Mouse (Mus musculus) midbrain, embryonic 15.5 days (tissue): ENCODE measurements around the gene Scyl2. TPM values are rescaled to one million over a fixed set of nuclear protein-coding genes. Genes with fewer than 3 reads are reported as not detected.
A peak's percentile ranks its signal among the peaks of the same experiment; 100 is the strongest.

ENCODE experiments used
- ATAC-seq: fragments of 200-750 bp; cut with Nextera tagmentation; replicated peaks from 2 replicates; pipeline ENCODE4 v1.8.0; 2017; ENCODE audit warnings: moderate TSS enrichment
- H3K27ac ChIP-seq: fragments of 300-500 bp; sonication (generic); 2 replicates; pipeline ENCODE4 v1.5.1; 2015; ENCODE audit warnings: mild to moderate bottlenecking, inconsistent platforms
- H3K27me3 ChIP-seq: fragments of 300-500 bp; sonication (generic); replicated peaks from 2 replicates; pipeline ENCODE4 v1.6.1; 2015; ENCODE audit warnings: inconsistent platforms
- H3K36me3 ChIP-seq: fragments of 300-500 bp; sonication (generic); replicated peaks from 2 replicates; pipeline ENCODE4 v1.6.1; 2015; ENCODE audit warnings: inconsistent platforms
- H3K4me1 ChIP-seq: fragments of 300-500 bp; sonication (generic); 2 replicates; pipeline ENCODE4 v1.6.1; 2015; ENCODE audit warnings: inconsistent platforms
- H3K4me2 ChIP-seq: fragments of 300-500 bp; sonication (generic); 2 replicates; pipeline ENCODE4 v1.6.1; 2015; ENCODE audit warnings: inconsistent platforms, mild to moderate bottlenecking, moderate library complexity
- H3K4me3 ChIP-seq: fragments of 300-500 bp; sonication (generic); 2 replicates; pipeline ENCODE4 v1.5.1; 2015; ENCODE audit warnings: mild to moderate bottlenecking, inconsistent platforms
- H3K9ac ChIP-seq: fragments of 300-500 bp; sonication (generic); 2 replicates; pipeline ENCODE4 v1.6.1; 2015; ENCODE audit warnings: mild to moderate bottlenecking, inconsistent platforms
- H3K9me3 ChIP-seq: fragments of 300-500 bp; sonication (generic); 2 replicates; pipeline ENCODE4 v1.6.1; 2016; ENCODE audit warnings: inconsistent platforms
- WGBS: fragments of 180-500 bp; shearing (Covaris S2); methylation state at CpG from one replicate; pipeline ENCODE4 v1.1.7; 2015; ENCODE audit warnings: mixed read lengths; 5-methylcytosine and 5-hydroxymethylcytosine counted together
- polyA plus RNA-seq: library from polyadenylated mRNA; unstranded; fragments of >200 nt; fragmentation: Nextera tagmentation; extraction: Ambion mirVana; gene quantifications from 2 replicates; pipeline ENCODE4 v1.2.1, GENCODE M21; 2015

Gene Scyl2
- 9.1 and 10.1 TPM in 2 replicates for polyA plus RNA-seq

DNA sequence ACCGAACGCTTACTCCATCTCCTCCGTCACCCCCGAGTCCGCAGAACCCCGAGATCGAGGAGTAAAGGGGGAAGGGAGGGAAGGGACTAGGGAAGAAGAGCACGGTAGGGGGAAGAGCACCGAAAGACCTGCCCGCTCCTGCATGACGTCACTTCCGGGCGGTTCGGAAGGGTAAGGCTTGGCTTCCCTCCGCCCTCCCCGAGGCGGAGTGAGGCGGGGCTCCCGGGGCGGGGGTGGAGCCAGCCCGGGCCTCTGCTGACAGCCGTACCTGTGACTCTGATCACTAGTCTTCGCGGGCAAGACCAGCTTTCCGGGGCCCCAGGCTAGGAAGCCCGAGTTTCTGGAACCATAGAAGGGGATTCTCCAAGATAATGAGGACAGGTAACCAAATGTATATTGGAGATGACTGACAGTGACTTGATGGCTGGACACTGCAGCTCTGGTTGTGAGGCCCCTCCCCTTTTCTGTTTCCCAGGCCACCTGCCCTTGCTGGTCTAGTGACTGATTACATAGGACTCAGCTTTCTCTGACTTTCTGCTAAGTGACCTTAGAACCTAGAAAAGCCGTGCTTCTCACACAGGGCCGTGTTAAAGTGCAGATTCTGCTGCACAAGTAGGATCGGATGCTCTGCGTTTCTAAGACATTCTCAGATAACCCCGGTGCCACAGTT lies at the start of gene Scyl2:
Scyl2 (minus strand) TSS at position 147 of the 670 bp plus-strand sequence.
- peak within 1 kb of the TSS; percentile 89 for H3K9ac ChIP-seq
- WGBS, result 5% methylated on average over 31 of the region's 31 CpGs
- ATAC-seq, result peak; percentile 99
- no peaks in the 10 kb centered on the region for H3K27me3 ChIP-seq
- no peaks in the 10 kb centered on the region for H3K36me3 ChIP-seq
- H3K4me1 ChIP-seq, result peaks cover 22% of the 10 kb centered on the region
- no peaks in the 10 kb centered on the region for H3K9me3 ChIP-seq
- peak within 1 kb of the TSS; percentile 94 for H3K4me3 ChIP-seq
- H3K4me2 ChIP-seq, result peak within 1 kb of the TSS; percentile 55
- H3K27ac ChIP-seq, result peak within 1 kb of the TSS; percentile 80

DNA sequence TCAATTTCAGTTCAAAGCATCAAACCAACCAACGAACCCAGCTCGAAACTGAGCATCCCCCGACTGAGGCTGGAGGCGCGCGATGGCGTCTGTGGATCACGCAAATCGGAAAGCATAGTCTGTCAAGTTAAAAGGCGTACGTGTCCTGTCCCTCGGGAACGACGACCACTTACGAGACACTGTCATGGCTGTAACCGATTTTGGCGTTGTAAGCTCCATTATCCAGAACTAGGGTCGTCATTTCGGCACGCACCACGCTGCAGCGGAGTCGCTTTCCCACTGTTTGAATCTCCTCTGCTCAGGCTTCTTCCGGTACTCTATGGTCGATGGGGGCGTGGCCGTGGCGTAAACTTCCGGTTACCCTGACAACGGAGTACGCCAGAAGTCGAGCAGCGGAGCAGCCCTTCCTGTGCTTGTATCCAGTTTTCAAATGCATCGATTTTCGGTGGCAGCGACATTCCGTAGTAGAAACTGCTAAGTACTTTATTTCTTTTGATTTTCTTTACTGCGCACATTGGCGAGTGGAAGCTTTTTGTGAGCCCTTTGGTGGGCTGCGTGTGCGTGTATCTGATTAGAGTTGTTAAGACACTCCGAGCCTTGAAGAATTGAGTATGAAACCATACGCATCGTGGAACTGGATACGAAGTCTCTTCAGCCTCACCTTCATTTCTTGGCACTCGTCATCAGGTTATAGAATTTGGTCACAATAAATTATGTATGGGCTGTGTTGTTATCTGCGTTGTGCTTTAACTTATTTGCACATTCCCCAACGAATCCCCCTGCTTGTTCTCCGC lies 46.1 kb upstream of the Scyl2 start, which contains the start of gene Actr6:
Actr6 (minus strand) TSS at position 295 of the 794 bp plus-strand sequence.
- Histone ChIP-seq H3K9me3 (no peaks in the 10 kb centered on the region), H3K4me2 (peak within 1 kb of the TSS; percentile 68), H3K9ac (peak within 1 kb of the TSS; percentile 72), H3K4me3 (peak within 1 kb of the TSS; percentile 58), H3K27me3 (no peaks in the 10 kb centered on the region), H3K4me1 (peaks cover 19% of the 10 kb centered on the region), H3K36me3 (no peaks in the 10 kb centered on the region), H3K27ac (peak within 1 kb of the TSS; percentile 80)
- 2% methylated on average over 49 of the region's 49 CpGs for WGBS
- ATAC-seq, result peak; percentile 100

DNA sequence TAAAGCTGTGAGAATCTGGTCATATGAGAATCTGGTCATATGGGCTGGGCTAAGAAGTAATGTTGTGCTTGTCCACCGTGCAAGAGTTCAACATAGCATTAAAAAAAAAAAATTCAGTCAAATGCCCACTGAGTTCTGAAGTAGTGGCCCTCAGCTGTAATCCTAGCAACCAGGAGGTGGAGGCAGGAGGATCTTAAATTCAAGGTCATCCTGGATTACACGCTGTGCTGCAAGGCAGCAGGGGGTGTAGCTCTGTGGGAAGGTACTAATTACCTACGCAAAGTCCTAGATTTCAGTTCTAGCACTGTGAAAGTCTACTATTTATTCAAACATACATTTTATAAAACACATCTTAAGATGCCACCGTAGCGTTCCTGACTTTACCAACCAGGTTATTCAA lies 45.3 kb upstream of the Scyl2 start:
- Histone ChIP-seq H3K4me1 (peaks cover 19% of the 10 kb centered on the region), H3K4me2 (peak overlapping the region; percentile 68), H3K27me3 (no peaks in the 10 kb centered on the region), H3K36me3 (0 out of 2 replicates have a peak, but pooled peaks cover 2% of the 10 kb centered on the region), H3K9me3 (no peaks in the 10 kb centered on the region), H3K4me3 (peak overlapping the region; percentile 58), H3K27ac (no peak overlapping the region), H3K9ac (peak overlapping the region; percentile 72)
- no peak for ATAC-seq
- 4% methylated on average over 5 of the region's 5 CpGs for WGBS

DNA sequence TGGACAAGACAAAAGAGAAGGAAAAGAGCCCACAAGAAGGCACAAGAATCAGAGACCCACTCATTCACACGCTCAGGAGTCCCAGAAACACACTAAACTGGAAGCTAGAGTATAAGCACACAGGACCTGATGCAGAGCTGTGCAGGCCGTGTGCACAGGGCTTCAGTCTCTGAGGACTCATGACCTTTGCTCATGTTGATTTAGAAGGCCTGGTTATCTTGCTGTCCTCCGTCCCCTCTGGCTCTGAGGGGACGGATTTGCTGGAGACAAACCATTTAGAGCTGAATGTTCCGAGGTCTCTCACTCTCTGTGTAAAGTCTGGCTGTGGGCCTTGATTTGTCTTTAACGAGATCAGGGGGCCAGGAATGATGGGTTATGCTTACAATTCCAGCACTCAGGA lies 44.3 kb upstream of the Scyl2 start:
- Histone ChIP-seq H3K27me3 (no peaks in the 10 kb centered on the region), H3K9ac (no peak overlapping the region), H3K9me3 (no peaks in the 10 kb centered on the region), H3K4me3 (no peak overlapping the region), H3K36me3 (peaks cover 9% of the 10 kb centered on the region; the same call in 1 of the 2 replicates), H3K27ac (no peak overlapping the region), H3K4me2 (no peak overlapping the region), H3K4me1 (peaks cover 19% of the 10 kb centered on the region)
- no peak for ATAC-seq
- 92% methylated on average over 6 of the region's 6 CpGs for WGBS

DNA sequence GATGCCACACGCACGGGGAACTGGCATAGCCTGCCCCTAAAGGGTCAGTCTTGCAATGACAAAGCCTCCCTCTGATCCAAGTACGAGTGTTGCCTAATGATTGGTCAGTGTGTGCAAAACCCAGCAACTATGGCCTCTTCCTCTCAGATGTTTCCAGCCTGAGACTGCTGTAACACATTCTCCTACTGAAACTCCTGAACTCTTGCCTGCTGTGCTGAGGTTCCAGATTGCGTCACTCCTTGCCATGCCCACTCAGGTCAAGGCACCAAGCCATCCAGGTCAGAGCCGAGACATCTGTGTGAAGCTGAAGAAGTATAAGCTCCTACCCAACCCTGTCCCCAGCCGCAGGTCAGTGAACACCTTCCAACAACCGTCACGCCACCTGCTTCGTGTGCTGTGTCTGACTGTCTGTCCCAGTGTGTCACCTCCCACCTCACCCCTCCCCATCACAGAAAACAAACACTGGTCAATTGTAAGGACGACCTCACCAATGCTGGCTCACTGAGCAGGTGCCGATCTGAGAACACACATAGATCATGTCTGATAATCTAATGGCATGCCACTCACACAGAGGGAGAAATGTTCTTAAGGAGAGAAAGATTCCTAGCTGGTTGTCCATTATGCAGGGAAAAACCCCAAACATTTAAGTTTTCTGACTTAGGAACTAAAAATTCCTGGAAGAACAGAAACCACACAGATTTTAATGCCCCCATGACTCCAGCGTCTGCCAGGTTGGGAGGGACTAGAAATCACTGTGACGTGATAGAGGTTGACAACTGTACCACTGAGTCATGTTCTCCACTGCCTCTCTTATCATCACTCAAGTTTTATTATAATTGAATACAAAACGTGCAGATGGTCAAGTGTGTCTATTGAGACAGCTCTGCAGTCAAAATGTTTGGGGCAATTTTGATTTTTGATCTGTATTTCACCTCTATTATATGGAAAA lies 36.4 kb upstream of the Scyl2 start:
- peaks cover 26% of the 10 kb centered on the region for H3K36me3 ChIP-seq
- H3K4me1 ChIP-seq, result no peaks in the 10 kb centered on the region
- H3K27ac ChIP-seq, result no peak overlapping the region
- no peaks in the 10 kb centered on the region for H3K9me3 ChIP-seq
- no peak overlapping the region for H3K9ac ChIP-seq
- 91% methylated on average over 14 of the region's 14 CpGs for WGBS
- H3K4me2 ChIP-seq, result no peak overlapping the region
- no peaks in the 10 kb centered on the region for H3K27me3 ChIP-seq
- no peak for ATAC-seq
- no peak overlapping the region for H3K4me3 ChIP-seq

DNA sequence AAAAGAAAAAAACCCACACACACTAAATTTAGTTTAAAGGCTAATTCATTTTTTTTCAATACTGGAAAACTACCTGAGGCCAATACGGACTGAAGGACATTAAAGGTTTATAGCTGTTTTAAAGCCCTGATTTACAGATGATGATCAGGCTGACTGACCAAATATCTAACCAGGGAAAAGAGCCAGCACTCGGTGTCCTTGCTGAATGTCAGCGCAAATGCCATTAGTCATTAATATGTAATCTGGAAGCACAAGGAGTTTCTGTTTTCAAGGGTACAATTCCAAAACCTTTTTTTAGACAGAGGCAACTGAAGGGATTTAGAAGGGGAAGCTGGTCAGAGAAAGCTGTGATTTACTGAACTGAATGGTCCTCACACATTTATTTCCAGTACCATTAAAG lies 34.7 kb upstream of the Scyl2 start:
- WGBS, result 96% methylated on average over 3 of the region's 3 CpGs
- H3K27me3 ChIP-seq, result no peaks in the 10 kb centered on the region
- no peak overlapping the region for H3K9ac ChIP-seq
- H3K9me3 ChIP-seq, result no peaks in the 10 kb centered on the region
- no peak overlapping the region for H3K27ac ChIP-seq
- H3K36me3 ChIP-seq, result peaks cover 23% of the 10 kb centered on the region
- H3K4me2 ChIP-seq, result no peak overlapping the region
- ATAC-seq, result no peak
- H3K4me1 ChIP-seq, result no peaks in the 10 kb centered on the region
- H3K4me3 ChIP-seq, result no peak overlapping the region

DNA sequence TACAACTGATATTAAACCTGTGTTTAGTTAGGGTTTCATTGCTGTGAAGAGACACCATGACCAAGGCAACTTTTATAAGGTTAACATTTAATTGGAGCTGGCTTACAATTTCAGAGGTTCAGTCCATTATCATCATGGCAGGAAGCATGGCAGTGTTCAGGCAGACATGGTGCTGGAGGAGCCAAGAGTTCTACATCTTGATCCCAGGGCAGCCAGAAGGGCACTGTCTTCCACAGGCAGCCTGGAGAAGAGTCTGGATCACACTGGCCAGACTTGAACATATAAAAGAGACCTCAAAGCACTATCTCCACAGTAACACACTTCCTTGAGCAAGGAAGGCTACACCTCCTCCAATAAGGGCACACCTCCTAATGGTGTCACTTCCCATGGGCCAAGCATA lies 34.2 kb upstream of the Scyl2 start:
- peaks cover 24% of the 10 kb centered on the region for H3K36me3 ChIP-seq
- H3K4me3 ChIP-seq, result no peak overlapping the region
- ATAC-seq, result no peak
- H3K9me3 ChIP-seq, result no peaks in the 10 kb centered on the region
- H3K4me1 ChIP-seq, result no peaks in the 10 kb centered on the region
- no peaks in the 10 kb centered on the region for H3K27me3 ChIP-seq
- H3K4me2 ChIP-seq, result no peak overlapping the region
- H3K9ac ChIP-seq, result no peak overlapping the region
- no peak overlapping the region for H3K27ac ChIP-seq

DNA sequence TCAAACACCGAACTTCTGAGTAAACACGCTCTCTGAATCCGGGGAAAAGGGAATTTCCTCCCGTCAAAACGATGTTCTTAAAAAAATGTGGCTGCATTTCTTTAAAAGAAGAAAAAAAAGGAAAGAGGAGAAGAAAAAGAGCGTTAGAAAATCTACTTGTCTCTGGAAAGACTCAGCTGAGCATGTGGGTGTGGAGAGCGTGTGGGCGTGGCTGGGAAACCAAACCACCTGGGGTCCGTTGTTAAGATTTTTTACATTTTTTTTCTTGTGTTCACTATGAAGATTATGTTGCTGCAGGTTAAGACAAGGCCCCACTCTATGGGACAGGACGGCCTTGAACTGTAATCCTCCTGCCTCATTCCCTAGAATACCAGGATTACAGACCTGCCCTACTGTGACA lies 28.8 kb upstream of the Scyl2 start:
- 90% methylated on average over 10 of the region's 10 CpGs for WGBS
- no peaks in the 10 kb centered on the region for H3K9me3 ChIP-seq
- no peak overlapping the region for H3K9ac ChIP-seq
- H3K4me2 ChIP-seq, result no peak overlapping the region
- H3K36me3 ChIP-seq, result peaks cover 20% of the 10 kb centered on the region
- H3K27me3 ChIP-seq, result no peaks in the 10 kb centered on the region
- no peak for ATAC-seq
- no peak overlapping the region for H3K4me3 ChIP-seq
- no peaks in the 10 kb centered on the region for H3K4me1 ChIP-seq
- no peak overlapping the region for H3K27ac ChIP-seq

DNA sequence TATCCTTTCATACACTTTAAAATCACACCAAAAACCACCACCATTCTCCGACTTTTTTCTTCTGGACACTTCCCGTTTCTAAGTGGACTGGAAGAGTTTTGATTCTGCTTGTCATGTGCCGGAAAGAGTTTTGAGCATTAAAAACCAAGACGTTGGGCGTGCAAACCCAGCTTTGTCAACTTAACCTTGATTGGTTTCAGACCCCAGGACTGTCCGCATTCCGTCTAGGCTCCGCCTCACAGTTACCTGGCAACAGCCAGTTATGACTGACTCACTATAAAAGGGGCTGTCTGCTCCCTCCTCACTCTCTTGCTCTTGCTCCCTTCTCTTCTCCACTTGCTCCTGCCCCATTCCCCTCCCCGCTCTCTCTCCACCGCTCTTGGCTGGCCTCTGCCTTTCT lies 22.6 kb upstream of the Scyl2 start:
- WGBS, result 37% methylated on average over 10 of the region's 10 CpGs
- no peaks in the 10 kb centered on the region; the same call in 1 of the 2 replicates for H3K36me3 ChIP-seq
- no peak overlapping the region for H3K4me2 ChIP-seq
- no peak overlapping the region for H3K4me3 ChIP-seq
- no peaks in the 10 kb centered on the region for H3K27me3 ChIP-seq
- H3K27ac ChIP-seq, result no peak overlapping the region
- H3K9me3 ChIP-seq, result no peaks in the 10 kb centered on the region
- H3K4me1 ChIP-seq, result no peaks in the 10 kb centered on the region
- H3K9ac ChIP-seq, result no peak overlapping the region
- ATAC-seq, result peak; percentile 24; the same call in 1 of the 2 replicates

DNA sequence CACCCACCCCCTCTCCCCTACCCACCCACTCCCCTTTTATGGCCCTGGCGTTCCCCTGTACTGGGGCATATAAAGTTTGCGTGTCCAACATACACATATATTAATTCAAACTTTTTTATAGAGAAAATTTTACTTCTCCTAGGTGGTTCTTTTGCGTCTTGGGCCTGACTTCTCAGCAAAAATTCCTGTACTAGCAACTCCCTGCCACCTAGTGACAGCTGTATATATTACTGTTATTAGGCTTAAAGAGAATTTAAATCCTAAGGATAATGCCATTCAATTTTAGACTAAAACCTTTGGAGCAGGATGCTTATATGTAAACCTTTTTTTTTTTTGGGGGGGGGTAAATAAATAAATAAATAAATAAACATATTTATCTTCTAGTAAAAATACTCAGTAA lies 21.3 kb upstream of the Scyl2 start:
- Histone ChIP-seq H3K27ac (no peak overlapping the region), H3K9me3 (no peaks in the 10 kb centered on the region), H3K4me2 (no peak overlapping the region), H3K27me3 (no peaks in the 10 kb centered on the region), H3K4me1 (no peaks in the 10 kb centered on the region), H3K4me3 (no peak overlapping the region), H3K36me3 (no peaks in the 10 kb centered on the region; the same call in 1 of the 2 replicates), H3K9ac (no peak overlapping the region)
- ATAC-seq, result no peak
- WGBS, result 83% methylated on average over 3 of the region's 3 CpGs

DNA sequence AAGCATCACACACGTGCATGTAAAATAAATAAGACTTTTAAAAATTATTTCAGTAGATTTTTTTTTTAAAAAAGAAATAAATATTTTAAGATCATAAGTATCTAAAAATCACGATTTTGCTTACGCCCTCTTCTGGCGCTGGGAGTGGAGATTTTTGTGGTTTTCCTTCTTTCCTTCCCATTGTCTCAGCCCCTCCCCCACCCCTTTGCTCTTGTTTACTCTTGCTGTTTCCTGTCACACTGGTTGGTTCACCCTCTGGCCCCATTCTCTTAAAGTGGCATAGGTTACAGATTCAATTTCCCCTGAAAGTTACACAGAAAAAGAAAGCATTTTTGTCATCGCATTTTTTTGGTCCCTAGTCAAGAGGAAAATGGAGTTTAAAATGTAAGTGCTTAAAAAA lies 17.0 kb upstream of the Scyl2 start:
- no peak overlapping the region for H3K4me2 ChIP-seq
- H3K4me1 ChIP-seq, result no peaks in the 10 kb centered on the region
- no peak overlapping the region for H3K9ac ChIP-seq
- H3K27me3 ChIP-seq, result no peaks in the 10 kb centered on the region
- no peak overlapping the region for H3K27ac ChIP-seq
- 53% methylated on average over 5 of the region's 5 CpGs for WGBS
- no peaks in the 10 kb centered on the region for H3K36me3 ChIP-seq
- ATAC-seq, result no peak
- H3K9me3 ChIP-seq, result no peaks in the 10 kb centered on the region
- H3K4me3 ChIP-seq, result no peak overlapping the region

DNA sequence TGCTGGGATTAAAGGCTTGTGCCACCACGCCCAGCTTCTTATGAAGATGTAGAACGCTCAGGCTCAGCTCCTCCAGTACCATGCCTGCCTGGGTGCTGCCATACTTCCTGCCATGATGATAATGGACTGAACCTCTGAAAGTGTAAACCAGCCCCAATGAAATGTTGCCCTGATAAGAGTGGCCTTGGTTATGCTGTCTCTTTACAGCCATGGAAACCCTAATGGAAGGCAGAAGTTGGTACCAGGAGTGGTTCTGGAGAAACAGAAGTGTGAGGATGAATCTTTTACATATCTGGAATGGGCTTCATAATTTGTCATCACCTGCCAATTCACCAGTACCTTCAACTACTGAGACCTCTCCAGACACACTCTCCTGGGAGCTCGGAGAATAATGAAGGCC lies 11.9 kb upstream of the Scyl2 start:
- H3K4me1 ChIP-seq, result no peaks in the 10 kb centered on the region
- H3K36me3 ChIP-seq, result no peaks in the 10 kb centered on the region
- H3K27ac ChIP-seq, result no peak overlapping the region
- no peak overlapping the region for H3K4me3 ChIP-seq
- H3K9ac ChIP-seq, result no peak overlapping the region
- no peak for ATAC-seq
- 95% methylated on average over 3 of the region's 3 CpGs for WGBS
- no peak overlapping the region for H3K4me2 ChIP-seq
- H3K27me3 ChIP-seq, result no peaks in the 10 kb centered on the region
- no peaks in the 10 kb centered on the region for H3K9me3 ChIP-seq
